Mouse (Mus musculus) kidney, adult 8-10 months (tissue): ENCODE measurements at regions not wholly inside any gene's neighbourhood (a gene's known extent, or its start where the extent isn't known, plus 50 kb on each side); places are given as distances from the start of the nearest gene placed in this dataset.

Source experiments
- DNase-seq, 2 experiments: peaks; one replicate each; pipeline ENCODE4 v3.0.0; 2022

GRCm38 (mm10) chr6:141041358-141041757 lies 207.7 kb upstream of the Pde3a start:
- no peak for DNase-seq

- DNase-seq, result no peak
Observed at GRCm38 (mm10) chr6:141041781-141042625, 207.1 kb upstream of the Pde3a start.

- DNase-seq, result no peak
Observed at GRCm38 (mm10) chr6:141048271-141048670, 200.8 kb upstream of the Pde3a start.

- no peak for DNase-seq
Observed at GRCm38 (mm10) chr6:141050038-141050684, 198.9 kb upstream of the Pde3a start.

- no peak for DNase-seq
Observed at GRCm38 (mm10) chr6:141054026-141054425, 195.0 kb upstream of the Pde3a start.

GRCm38 (mm10) chr6:141059250-141059916 lies 189.7 kb upstream of the Pde3a start:
- no peak for DNase-seq

DNA sequence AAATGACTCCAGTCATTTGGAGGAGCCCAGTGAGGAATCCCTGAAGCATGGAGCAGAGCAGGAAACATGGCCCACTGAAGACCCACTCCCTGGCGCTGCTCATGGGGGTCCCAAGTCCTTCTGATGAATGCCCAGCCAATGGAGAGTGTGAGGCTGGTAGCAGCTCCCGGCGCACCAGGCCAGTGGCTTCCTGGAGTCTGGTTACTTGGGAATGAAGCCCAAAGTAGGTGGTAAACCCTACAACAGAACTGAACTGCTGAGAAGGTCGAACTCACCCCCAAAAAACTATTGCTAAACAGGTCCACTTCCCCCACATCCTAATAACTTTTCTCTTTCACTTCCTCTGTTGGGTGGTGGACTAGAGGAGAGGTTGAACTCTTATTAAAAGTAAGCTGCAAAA lies 183.3 kb upstream of the Pde3a start:
- no peak for DNase-seq

DNA sequence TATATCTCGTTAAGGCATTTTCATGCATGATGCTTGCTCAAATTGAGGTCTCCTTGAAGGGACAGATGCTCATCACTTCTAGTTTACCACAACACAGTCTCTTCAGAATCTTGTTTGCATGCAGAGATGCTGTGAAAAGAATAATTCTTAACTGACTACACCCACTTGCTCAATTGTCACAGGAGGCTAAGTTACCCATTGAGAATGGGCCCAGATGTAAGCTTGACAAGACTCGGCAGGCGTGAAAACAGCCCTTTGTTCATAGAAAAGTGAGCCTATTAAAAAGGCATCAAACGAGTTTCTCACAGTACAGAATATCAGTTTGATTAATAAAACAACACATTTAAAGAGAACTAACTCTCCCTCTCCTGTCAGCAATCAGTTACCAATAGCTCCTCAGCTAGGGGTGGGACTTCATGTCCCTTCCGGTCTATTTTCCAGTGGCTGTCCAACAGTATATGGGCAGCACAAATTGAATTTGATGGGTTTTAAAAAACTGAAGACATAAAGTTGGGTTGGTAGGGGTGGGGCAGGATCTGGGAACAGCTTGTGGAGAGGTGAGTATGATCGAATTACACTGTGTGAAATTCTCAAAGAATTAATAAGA lies 180.1 kb upstream of the Pde3a start:
- DNase-seq, result no peak

- no peak for DNase-seq
Observed at GRCm38 (mm10) chr6:141069896-141070295, 179.2 kb upstream of the Pde3a start.

GRCm38 (mm10) chr6:141071507-141071906 lies 177.6 kb upstream of the Pde3a start:
- DNase-seq, result no peak

- DNase-seq, result no peak
Observed at GRCm38 (mm10) chr6:141091076-141091780, 157.8 kb upstream of the Pde3a start.

DNA sequence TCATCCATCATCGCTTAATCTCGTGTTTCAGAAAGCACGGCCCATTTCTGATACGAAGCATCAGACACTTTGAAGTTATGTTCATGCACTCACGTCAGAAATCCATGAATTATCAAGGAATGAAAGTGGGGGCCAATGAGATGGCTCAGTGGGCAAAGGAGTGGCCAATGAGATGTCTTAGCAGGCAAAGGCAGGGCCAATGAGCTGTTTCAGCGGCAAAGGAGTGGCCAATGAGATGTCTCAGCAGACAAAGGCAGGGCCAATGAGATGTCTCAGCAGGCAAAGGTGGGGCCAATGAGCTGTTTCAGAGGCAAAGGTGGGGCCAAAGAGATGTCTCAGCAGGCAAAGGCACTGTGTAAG lies 157.3 kb upstream of the Pde3a start:
- DNase-seq, result no peak

DNA sequence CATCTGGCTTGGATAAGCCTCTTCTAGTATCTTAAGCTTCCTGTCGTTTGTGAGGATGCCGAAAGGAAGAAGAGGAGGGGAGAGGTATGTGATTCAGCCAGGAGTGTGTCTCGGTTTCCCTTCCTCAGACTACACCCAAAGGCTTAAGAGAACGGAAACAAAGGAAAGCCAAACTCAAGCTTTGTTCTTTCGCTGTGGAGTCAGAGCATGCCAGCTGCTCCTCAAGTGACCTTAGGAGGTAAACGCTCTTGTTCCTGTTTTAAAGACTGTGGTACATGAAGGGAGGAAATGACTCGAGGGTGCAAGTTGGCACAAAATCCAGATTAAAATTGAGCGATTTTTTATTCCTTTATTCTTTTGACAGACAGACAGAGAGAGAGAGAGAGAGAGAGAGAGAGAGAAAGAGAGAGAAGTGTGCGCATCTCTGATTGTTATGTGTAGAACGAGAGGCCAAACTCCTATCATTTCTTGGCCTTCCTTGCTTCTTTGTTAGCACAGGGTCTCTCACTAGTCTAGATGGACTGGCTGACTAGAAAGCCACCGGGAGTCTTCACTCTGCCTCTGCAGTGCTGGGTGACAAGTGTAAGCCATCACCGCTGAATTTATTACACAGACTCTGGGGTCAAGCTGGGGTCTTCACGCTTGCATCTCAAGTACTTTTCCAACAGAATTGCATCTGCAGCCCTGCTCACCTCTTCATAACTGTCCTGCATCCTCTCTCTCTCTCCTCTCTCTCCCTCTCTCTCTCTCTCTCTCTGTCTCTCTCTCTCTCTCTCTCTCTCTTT lies 151.5 kb upstream of the Pde3a start:
- DNase-seq, result no peak

GRCm38 (mm10) chr6:141118287-141118686 lies 130.8 kb upstream of the Pde3a start:
- DNase-seq, result no peak

DNA sequence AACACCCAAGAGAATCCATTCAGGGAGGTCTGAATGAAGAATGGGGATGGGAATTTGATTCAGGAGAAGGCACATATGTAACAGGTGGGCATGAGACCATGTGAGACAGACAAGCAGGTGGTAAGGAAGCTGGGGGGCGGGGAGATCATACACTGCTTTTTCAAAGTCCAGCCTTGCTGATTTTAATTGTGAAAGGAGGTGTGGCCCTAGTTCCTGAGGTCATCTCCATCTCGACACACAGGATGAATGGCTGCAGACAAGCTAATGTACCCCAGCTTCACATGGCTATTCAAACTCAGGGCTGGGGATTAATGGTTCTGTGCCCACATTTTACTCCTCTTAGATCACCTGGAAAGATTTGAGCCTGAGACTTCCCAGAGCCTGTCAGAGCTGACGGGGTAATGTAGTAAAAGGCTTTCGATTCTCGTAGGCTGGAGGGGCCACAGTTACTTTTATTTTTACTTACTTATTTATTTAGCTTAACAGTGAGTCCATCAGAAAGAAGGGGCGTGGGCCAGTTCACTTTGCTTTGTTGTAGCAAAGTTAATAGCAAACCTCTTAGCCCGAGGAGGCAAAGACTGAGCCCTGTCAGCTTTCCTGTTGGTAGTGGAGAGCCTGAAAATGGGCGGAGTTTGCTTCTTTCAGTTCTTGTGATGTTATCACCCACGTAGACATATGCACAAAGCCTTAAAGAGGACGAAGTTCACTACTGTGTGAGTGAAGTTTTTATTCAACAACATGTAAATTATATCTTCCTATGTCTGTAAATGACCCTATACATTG lies 122.3 kb upstream of the Pde3a start:
- no peak for DNase-seq

- DNase-seq, result no peak
Observed at GRCm38 (mm10) chr6:141129596-141129995, 119.5 kb upstream of the Pde3a start.

GRCm38 (mm10) chr6:141134176-141134575 lies 114.9 kb upstream of the Pde3a start:
- no peak for DNase-seq

DNA sequence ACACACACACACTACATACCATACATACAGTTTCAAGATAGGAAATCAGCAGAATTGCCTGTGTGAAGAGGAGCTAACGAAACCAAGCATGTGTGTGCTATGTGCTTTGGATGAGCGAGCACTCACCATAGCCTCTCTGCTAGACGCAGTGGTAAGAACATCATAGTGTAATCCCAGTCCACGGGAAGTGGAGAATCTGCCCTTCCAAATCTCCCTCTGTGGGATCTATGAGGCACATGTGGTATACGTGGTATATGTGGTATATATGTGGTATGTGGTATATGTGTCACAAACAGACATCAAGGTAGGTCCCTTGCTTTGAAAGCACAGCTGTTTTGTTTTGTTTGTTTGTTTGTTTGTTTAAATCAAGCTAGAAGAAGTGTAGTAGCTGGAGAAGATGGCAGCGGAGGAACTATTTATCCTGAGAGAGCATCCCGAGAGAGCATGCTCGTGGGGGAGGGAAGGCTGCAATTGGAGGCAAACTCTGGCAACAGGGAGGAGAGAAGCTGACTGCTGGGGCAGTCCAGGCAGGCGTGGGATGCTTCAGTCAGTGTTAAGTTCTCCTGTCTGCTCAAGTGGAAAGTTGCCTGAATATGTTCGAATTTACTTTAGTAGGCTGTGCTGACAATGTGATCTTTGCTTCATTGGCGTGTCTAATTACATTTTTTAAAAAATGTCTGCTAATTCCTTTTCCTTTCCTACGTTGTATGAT lies 112.2 kb upstream of the Pde3a start:
- DNase-seq, result no peak

GRCm38 (mm10) chr6:141141016-141141415 lies 108.1 kb upstream of the Pde3a start:
- no peak for DNase-seq

- DNase-seq, result no peak
Observed at GRCm38 (mm10) chr6:141148417-141149169, 100.5 kb upstream of the Pde3a start.
